Mouse (Mus musculus) CH12.LX (cell line): ENCODE measurements around the gene Cltc. TPM values are rescaled to one million over a fixed set of nuclear protein-coding genes. Genes with fewer than 3 reads are reported as not detected.
A peak's percentile ranks its signal among the peaks of the same experiment; 100 is the strongest.

ENCODE experiments used
- DNase-seq: peaks from one replicate; pipeline ENCODE4 v3.0.0-alpha.2; 2013; ENCODE audit errors: extremely low read depth
- H3K27ac ChIP-seq: 2 replicates; pipeline ENCODE4 v1.5.1; 2012; ENCODE audit warnings: low read depth, mild to moderate bottlenecking, control low read depth, moderate library complexity; ENCODE audit not compliant: insufficient read depth
- H3K27me3 ChIP-seq: replicated peaks from 2 replicates; pipeline ENCODE3; 2012; ENCODE audit warnings: inconsistent platforms
- H3K36me3 ChIP-seq, 2 experiments: replicated peaks in 1 of 2; 2 replicates each; pipeline versions ENCODE3 to v1.6.1; 2012; ENCODE audit warnings: inconsistent platforms in 1 of 2, low read length in 1 of 2, mild to moderate bottlenecking in 1 of 2, mixed read lengths in 1 of 2, moderate library complexity in 1 of 2; ENCODE audit not compliant: control insufficient read depth in 1 of 2, insufficient read depth in 1 of 2
- H3K4me1 ChIP-seq, 2 experiments: 2 replicates each; pipeline ENCODE4 v1.6.1; 2012; ENCODE audit warnings: inconsistent platforms in 1 of 2, moderate library complexity in 1 of 2; ENCODE audit not compliant: insufficient read depth in 2 of 2, control insufficient read depth in 1 of 2
- H3K4me2 ChIP-seq: 2 replicates; pipeline ENCODE4 v1.6.1; 2012; ENCODE audit warnings: low read depth, mild to moderate bottlenecking, control low read depth; ENCODE audit not compliant: poor library complexity, insufficient read depth, severe bottlenecking
- H3K4me3 ChIP-seq, 3 experiments: fragments of 150-350 bp in 1 of 3; sonication (generic) in 1 of 3; replicated peaks in 1 of 3; 2 replicates each; pipeline versions ENCODE3 to v1.5.1; 2011 to 2012; ENCODE audit warnings: low read depth in 2 of 3, low read length in 2 of 3, mild to moderate bottlenecking in 2 of 3, moderate library complexity in 2 of 3, control low read depth in 1 of 3, improper control_type of control experiment in 1 of 3, inconsistent platforms in 1 of 3, mixed read lengths in 1 of 3; ENCODE audit not compliant: poor library complexity in 1 of 3
- H3K79me2 ChIP-seq: replicated peaks from 2 replicates; pipeline ENCODE4 v1.6.1; 2012; ENCODE audit warnings: mild to moderate bottlenecking, moderate library complexity; ENCODE audit not compliant: control insufficient read depth, poor library complexity, insufficient read depth, severe bottlenecking; ENCODE audit errors: extremely low read depth
- H3K9ac ChIP-seq: 2 replicates; pipeline ENCODE4 v1.6.1; 2012; ENCODE audit warnings: low read depth, mild to moderate bottlenecking, control low read depth, moderate library complexity; ENCODE audit not compliant: insufficient read depth
- H3K9me3 ChIP-seq: replicated peaks from 2 replicates; pipeline ENCODE3; 2012; ENCODE audit warnings: low read length, inconsistent platforms, mixed read lengths
- BHLHE40 ChIP-seq: IDR thresholded peaks from 2 replicates; pipeline ENCODE4 v1.6.1; 2011; ENCODE audit warnings: mild to moderate bottlenecking, low read depth, low read length, improper control_type of control experiment
- CHD1 ChIP-seq: IDR thresholded peaks from 2 replicates; pipeline ENCODE4 v1.6.1; 2012; ENCODE audit warnings: low read depth, low read length, improper control_type of control experiment, inconsistent platforms
- CTCF ChIP-seq, 2 experiments: IDR thresholded peaks in 1 of 2; conservative IDR thresholded peaks in 1 of 2; 2 replicates each; pipeline ENCODE4 v1.5.1; 2011 to 2012; ENCODE audit warnings: low read depth in 2 of 2, low read length in 2 of 2, improper control_type of control experiment in 1 of 2, inconsistent platforms in 1 of 2, mild to moderate bottlenecking in 1 of 2, moderate library complexity in 1 of 2
- E2F4 ChIP-seq: IDR thresholded peaks from 2 replicates; pipeline ENCODE4 v1.6.1; 2011; ENCODE audit warnings: low read depth, low read length, improper control_type of control experiment; ENCODE audit not compliant: insufficient replicate concordance
- ETS1 ChIP-seq: conservative IDR thresholded peaks from 2 replicates; pipeline ENCODE4 v1.6.1; 2012; ENCODE audit warnings: low read depth, mild to moderate bottlenecking, inconsistent platforms, low read length, improper control_type of control experiment, moderate library complexity
- GABPA ChIP-seq: IDR thresholded peaks from 2 replicates; pipeline ENCODE4 v1.6.1; 2012; ENCODE audit warnings: low read depth, low read length, improper control_type of control experiment, inconsistent platforms; ENCODE audit not compliant: insufficient replicate concordance
- IRF4 ChIP-seq: IDR thresholded peaks from 2 replicates; pipeline ENCODE4 v1.6.1; 2014; ENCODE audit warnings: low read depth, mild to moderate bottlenecking, inconsistent platforms, low read length, improper control_type of control experiment
- JUN ChIP-seq: IDR thresholded peaks from 2 replicates; pipeline ENCODE4 v1.6.1; 2011; ENCODE audit warnings: low read depth, mild to moderate bottlenecking, low read length, improper control_type of control experiment, moderate library complexity; ENCODE audit not compliant: insufficient read depth
- KAT2A ChIP-seq: IDR thresholded peaks from 2 replicates; pipeline ENCODE4 v1.6.1; 2012; ENCODE audit warnings: low read length, improper control_type of control experiment, inconsistent platforms; ENCODE audit not compliant: insufficient replicate concordance
- MAX ChIP-seq: IDR thresholded peaks from 2 replicates; pipeline ENCODE4 v1.6.1; 2011; ENCODE audit warnings: low read length, improper control_type of control experiment
- MEF2A ChIP-seq: IDR thresholded peaks from 2 replicates; pipeline ENCODE4 v1.6.1; 2014; ENCODE audit warnings: low read depth, mild to moderate bottlenecking, inconsistent platforms, low read length, improper control_type of control experiment, borderline replicate concordance
- NELFE ChIP-seq: IDR thresholded peaks from 2 replicates; pipeline ENCODE4 v1.6.1; 2011; ENCODE audit warnings: low read depth, low read length, improper control_type of control experiment
- NRF1 ChIP-seq: IDR thresholded peaks from 2 replicates; pipeline ENCODE4 v1.6.1; 2014; ENCODE audit warnings: low read depth, mild to moderate bottlenecking, inconsistent platforms, low read length, improper control_type of control experiment, moderate library complexity
- POLR2A ChIP-seq: IDR thresholded peaks from 2 replicates; pipeline ENCODE4 v1.6.1; 2011; ENCODE audit warnings: low read depth, mild to moderate bottlenecking, improper control_type of control experiment, low read length
- RCOR1 ChIP-seq: conservative IDR thresholded peaks from 2 replicates; pipeline ENCODE4 v1.6.1; 2012; ENCODE audit warnings: low read depth, mild to moderate bottlenecking, inconsistent platforms, low read length, improper control_type of control experiment
- TBP ChIP-seq: conservative IDR thresholded peaks from 2 replicates; pipeline ENCODE4 v1.6.1; 2011; ENCODE audit warnings: low read depth, low read length, improper control_type of control experiment
- TCF12 ChIP-seq: IDR thresholded peaks from 2 replicates; pipeline ENCODE4 v1.6.1; 2014; ENCODE audit warnings: low read depth, mild to moderate bottlenecking, inconsistent platforms, low read length, improper control_type of control experiment
- UBTF ChIP-seq: IDR thresholded peaks from 2 replicates; pipeline ENCODE4 v1.6.1; 2012; ENCODE audit warnings: low read depth, mild to moderate bottlenecking, inconsistent platforms, low read length, improper control_type of control experiment, moderate library complexity
- USF1 ChIP-seq: IDR thresholded peaks from 2 replicates; pipeline ENCODE4 v1.6.1; 2014; ENCODE audit warnings: low read depth, mild to moderate bottlenecking, inconsistent platforms, low read length, improper control_type of control experiment
- ZNF384 ChIP-seq: IDR thresholded peaks from 2 replicates; pipeline ENCODE4 v1.6.1; 2012; ENCODE audit warnings: low read depth, low read length, improper control_type of control experiment, inconsistent platforms
- dilution Hi-C: fragments of 300-500 bp; cut with MboI; formaldehyde crosslinking; loops from 2 replicates; pipeline ENCODE4 v1.14.3; 2020; ENCODE audit warnings: low sequenced_read_pairs; ENCODE audit not compliant: extremely low pct_unique_long_range_greater_than_20kb, extremely low pct_ligation_motif_present
- in situ Hi-C: fragments of 300-500 bp; cut with MboI; formaldehyde crosslinking; loops from 3 replicates; pipeline ENCODE4 v1.14.3; 2019; ENCODE audit warnings: low sequenced_read_pairs, low pct_ligation_motif_present, low pct_unique_long_range_greater_than_20kb, mixed read lengths
- polyA plus RNA-seq: library from polyadenylated mRNA; unstranded; fragments of >175 nt; gene quantifications from 2 replicates; pipeline ENCODE4 v1.2.1, GENCODE M21; 2012; ENCODE audit warnings: low read depth; ENCODE audit not compliant: insufficient read length
- total RNA-seq, 2 experiments: library from RNA; depleted of rRNA; stranded (reverse); fragments of 300-350 nt in 1 of 2; fragments of >200 nt in 1 of 2; gene quantifications; 2 replicates each; pipeline ENCODE4 v1.2.3; 2012 to 2014

Cltc gene
- total and polyA plus RNA-seq, 3 experiments = 140 to 303 (median 219) TPM

DNA sequence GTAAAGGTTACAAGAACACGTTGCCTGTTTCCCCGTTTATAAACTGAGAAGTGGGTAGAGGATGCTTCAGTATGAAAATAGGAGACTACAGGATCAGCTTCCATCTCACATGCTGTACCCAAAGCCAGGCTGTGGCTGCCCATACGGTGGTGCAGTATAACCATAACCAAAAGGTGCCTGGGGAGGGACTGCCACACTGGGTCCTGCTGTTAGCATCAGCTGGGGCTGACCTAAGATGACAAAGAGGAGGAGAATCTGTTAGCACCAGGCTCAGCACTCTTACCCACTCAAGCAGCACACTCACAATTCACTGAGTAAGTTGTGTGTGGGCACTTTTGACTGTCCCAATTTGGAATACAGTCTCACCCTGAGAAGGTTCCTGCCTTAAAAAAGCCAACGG is 61.9 kb downstream of the Cltc start:
- TF ChIP-seq KAT2A (no peak), CHD1 (no peak), ZNF384 (no peak), NRF1 (no peak), POLR2A (no peak), ETS1 (no peak), BHLHE40 (no peak), USF1 (no peak)
- Histone ChIP-seq H3K4me2 (no peak overlapping the region), H3K4me3 (no peak overlapping the region), H3K36me3 (peaks cover 66 to 98% of the 10 kb centered on the region in 2 experiments), H3K79me2 (peaks cover 11% of the 10 kb centered on the region), H3K9me3 (no peaks in the 10 kb centered on the region), H3K27ac (no peak overlapping the region), H3K27me3 (no peaks in the 10 kb centered on the region), H3K4me1 (peaks cover 3 to 19% of the 10 kb centered on the region in 2 experiments; a peak in 2 of 4 replicates), H3K9ac (no peak overlapping the region)
- dilution Hi-C loops (no loop called here), in situ Hi-C loops (loop anchor here (10.0 kb wide), 1 partner anchor 139 kb away; no protein-coding TSS in a partner anchor)
- no peak for DNase-seq

DNA sequence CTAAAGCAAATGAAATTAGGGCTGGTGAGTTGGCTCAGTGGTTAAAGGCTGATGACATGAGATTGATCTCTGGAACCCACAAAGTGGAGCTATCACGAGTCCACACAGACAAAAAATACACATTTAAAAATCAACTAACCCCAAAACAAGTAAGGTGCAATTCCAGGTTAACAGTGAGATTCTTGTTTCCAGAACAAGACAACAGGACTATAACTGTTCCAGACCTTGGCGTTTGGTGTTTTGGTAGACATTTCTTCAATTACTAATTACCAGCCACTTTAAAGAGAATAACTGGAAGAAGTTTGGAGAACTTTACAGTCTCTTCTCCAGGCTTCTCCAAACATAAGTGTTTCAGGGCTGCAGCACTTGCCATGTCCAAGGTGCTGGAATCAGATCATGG is 64.8 kb downstream of the Cltc start:
- peaks cover 60 to 92% of the 10 kb centered on the region in 2 experiments for H3K36me3 ChIP-seq
- in situ Hi-C loops = loop anchor here (10.0 kb wide), 1 partner anchor 142 kb away; no protein-coding TSS in a partner anchor
- TF ChIP-seq POLR2A (no peak), MEF2A (no peak), E2F4 (no peak), GABPA (no peak), IRF4 (no peak), CTCF (conservative IDR thresholded peaks at IDR 0.05 in 1 of 2, IDR thresholded peaks at IDR 0.05 in 1 of 2; ENCODE audit: low read depth in 2 of 2, low read length in 2 of 2) (no peak), UBTF (no peak), NELFE (no peak), MAX (no peak), TBP (no peak), NRF1 (no peak), TCF12 (no peak), JUN (no peak), BHLHE40 (no peak), RCOR1 (no peak)
- TF ChIP-seq, all 38 proteins: peak for 0

More for the DNA sequence above, 64.8 kb downstream of the Cltc start:
- H3K4me3 ChIP-seq = no peak overlapping the region
- no peak for DNase-seq
- dilution Hi-C loops = no loop called here
- peaks cover 38% of the 10 kb centered on the region for H3K79me2 ChIP-seq
- no peaks in the 10 kb centered on the region for H3K27me3 ChIP-seq
- peak overlapping the region; percentile 72 for H3K27ac ChIP-seq
- H3K4me1 ChIP-seq = peaks cover 3 to 17% of the 10 kb centered on the region in 2 experiments; a peak in 2 of 4 replicates
- peak overlapping the region; percentile 67; the same call in 1 of the 2 replicates for H3K9ac ChIP-seq
- H3K9me3 ChIP-seq = no peaks in the 10 kb centered on the region
- H3K4me2 ChIP-seq = no peak overlapping the region
